Mouse (Mus musculus) E14TG2a.4 (cell line): ENCODE results near the gene Cela3a.

Experiments
- CTCF ChIP-seq: conservative IDR thresholded peaks from 2 replicates; pipeline ENCODE4 v1.5.1; 2014; ENCODE audit warnings: low read length
- NANOG ChIP-seq: IDR thresholded peaks from 2 replicates; pipeline ENCODE4 v1.6.1; 2014; ENCODE audit warnings: borderline replicate concordance, low read length, mixed read lengths
- POU5F1 ChIP-seq: IDR thresholded peaks from 2 replicates; pipeline ENCODE4 v1.6.1; 2014; ENCODE audit warnings: low read length, borderline replicate concordance

DNA sequence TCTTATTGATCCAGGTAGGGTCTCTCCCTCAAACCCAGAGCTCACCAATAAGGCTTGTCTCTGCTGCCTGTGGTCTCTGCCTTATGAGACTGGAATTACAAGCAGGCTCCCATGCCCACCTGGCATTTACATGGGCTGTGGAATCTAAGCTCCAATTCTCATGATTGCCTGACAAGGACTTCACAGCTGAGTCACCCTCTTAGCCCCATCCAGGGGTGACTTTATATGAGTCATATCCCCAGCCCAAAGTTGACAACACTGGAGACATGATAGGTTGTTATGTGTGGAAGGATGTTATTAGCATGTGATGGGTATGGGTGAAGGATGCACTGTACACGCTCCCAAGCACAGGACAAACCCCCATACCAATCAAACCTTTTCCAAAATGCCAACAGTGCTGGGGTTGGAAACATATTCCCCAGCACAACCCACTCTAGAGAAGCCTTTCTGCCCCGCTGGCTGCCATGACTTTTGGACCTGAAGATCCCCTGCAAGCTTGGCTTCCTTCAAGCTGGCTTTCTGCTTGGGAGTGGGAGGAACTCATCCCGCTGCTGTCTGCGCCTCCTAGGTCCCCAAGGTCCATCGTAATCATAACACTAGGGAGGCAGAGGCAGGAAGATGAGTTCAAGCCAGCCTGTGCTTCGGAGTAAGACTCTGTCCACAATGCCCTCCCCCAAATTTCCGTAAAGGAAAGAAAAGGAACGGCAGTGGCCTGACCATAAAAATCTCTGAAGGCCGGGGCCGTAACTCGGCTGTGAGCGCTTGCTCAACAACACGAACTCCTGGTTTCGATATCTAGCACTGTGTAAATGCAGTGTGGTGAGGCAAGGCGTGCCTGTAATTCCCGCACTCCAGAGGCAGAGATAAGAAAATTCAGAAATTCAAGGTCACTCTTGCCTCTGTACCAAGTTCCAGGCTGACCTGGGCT is 37.7 kb downstream of the Cela3a start:
- no peak for TF ChIP-seq CTCF
- TF ChIP-seq POU5F1, result no peak
- no peak for TF ChIP-seq NANOG
